Mouse (Mus musculus) ES-E14 (cell line): ENCODE data around the gene Dnah1. TPM values are rescaled to one million over a fixed set of nuclear protein-coding genes. Genes with fewer than 3 reads are reported as not detected.

Experiments
- DNase-seq: peaks from one replicate; pipeline ENCODE4 v3.0.0-alpha.2; 2013; ENCODE audit warnings: low read depth, low spot score
- H3K27ac ChIP-seq: 2 replicates; pipeline ENCODE4 v1.5.1; 2012; ENCODE audit warnings: low read depth, mild to moderate bottlenecking, low read length, moderate library complexity, mixed read lengths; ENCODE audit not compliant: poor library complexity, insufficient read depth, severe bottlenecking
- H3K36me3 ChIP-seq: 2 replicates; pipeline ENCODE4 v1.6.1; 2012; ENCODE audit warnings: mild to moderate bottlenecking, low read length, moderate library complexity, mixed read lengths; ENCODE audit not compliant: control insufficient read depth, poor library complexity, insufficient read depth, severe bottlenecking
- H3K4me1 ChIP-seq, 2 experiments: fragments of 150-350 bp in 1 of 2; sonication (generic) in 1 of 2; 2 replicates each; pipeline ENCODE4 v1.6.1; 2012; ENCODE audit warnings: low read length in 2 of 2, mild to moderate bottlenecking in 1 of 2, mixed read lengths in 1 of 2; ENCODE audit not compliant: control insufficient read depth in 2 of 2, insufficient read depth in 2 of 2, poor library complexity in 1 of 2
- H3K4me3 ChIP-seq, 2 experiments: fragments of 150-350 bp in 1 of 2; sonication (generic) in 1 of 2; 2 replicates each; pipeline ENCODE4 v1.5.1; 2012; ENCODE audit warnings: low read length in 2 of 2, low read depth in 1 of 2, mild to moderate bottlenecking in 1 of 2, mixed read lengths in 1 of 2; ENCODE audit not compliant: insufficient read depth in 1 of 2, poor library complexity in 1 of 2, severe bottlenecking in 1 of 2
- H3K9ac ChIP-seq: 2 replicates; pipeline ENCODE4 v1.6.1; 2012; ENCODE audit warnings: low read depth, mild to moderate bottlenecking, low read length, mixed read lengths; ENCODE audit not compliant: poor library complexity, insufficient read depth, severe bottlenecking
- H3K9me3 ChIP-seq: fragments of 150-350 bp; sonication (generic); 2 replicates; pipeline ENCODE4 v1.6.1; 2012; ENCODE audit warnings: low read depth, mild to moderate bottlenecking, low read length; ENCODE audit not compliant: control insufficient read depth, insufficient read depth
- CHD2 ChIP-seq: IDR thresholded peaks from 2 replicates; pipeline ENCODE4 v1.6.1; 2014; ENCODE audit warnings: mild to moderate bottlenecking, low read depth, low read length, inconsistent platforms
- HCFC1 ChIP-seq: IDR thresholded peaks from 2 replicates; pipeline ENCODE4 v1.6.1; 2012; ENCODE audit warnings: low read length, inconsistent platforms, borderline replicate concordance; ENCODE audit not compliant: insufficient read depth
- MAFK ChIP-seq: IDR thresholded peaks from 2 replicates; pipeline ENCODE4 v1.6.1; 2014; ENCODE audit warnings: mild to moderate bottlenecking, low read depth, low read length, inconsistent platforms; ENCODE audit not compliant: insufficient read depth
- ZC3H11A ChIP-seq: IDR thresholded peaks from 2 replicates; pipeline ENCODE4 v1.6.1; 2012; ENCODE audit warnings: low read depth, mild to moderate bottlenecking, inconsistent platforms, low read length, borderline replicate concordance
- ZNF384 ChIP-seq: IDR thresholded peaks from 2 replicates; pipeline ENCODE4 v1.6.1; 2012; ENCODE audit warnings: low read depth, low read length, inconsistent platforms
- in situ Hi-C, 2 experiments: fragments of 600-800 bp; cut with MboI; formaldehyde crosslinking; loops; one replicate each; pipeline ENCODE4 v1.15.1; 2025; ENCODE audit warnings: low sequenced_read_pairs in 2 of 2, inconsistent platforms in 1 of 2; ENCODE audit not compliant: unreplicated experiment in 2 of 2
- total RNA-seq: library from RNA; depleted of rRNA; stranded (reverse); fragments of 300-350 nt; gene quantifications from 2 replicates; pipeline ENCODE4 v1.2.3, GENCODE M21; 2012

The Dnah1 gene
- total RNA-seq, 1 experiment, result 0.80 TPM

DNA sequence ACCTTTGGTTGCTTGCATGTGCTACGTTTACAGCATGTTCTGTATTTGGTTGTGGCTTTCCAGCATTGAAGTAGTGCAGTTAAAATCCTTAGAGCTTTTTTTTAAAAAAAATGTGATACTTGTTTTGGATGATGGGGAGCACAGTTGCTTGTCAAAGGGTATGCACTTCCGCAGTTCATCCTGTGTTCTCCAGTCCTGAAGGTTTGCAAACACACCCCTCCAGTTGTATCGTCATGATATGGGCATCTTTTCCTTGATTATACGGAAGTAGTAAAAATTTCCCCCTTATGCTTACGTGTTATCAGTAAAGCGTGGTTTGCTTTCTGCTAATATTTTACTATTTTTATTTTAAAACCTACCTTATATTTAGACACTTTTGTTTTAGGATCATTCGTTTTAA is 13.7 kb upstream of the Dnah1 start:
- TF ChIP-seq HCFC1 (no peak), MAFK (no peak), CHD2 (no peak), ZC3H11A (no peak), ZNF384 (no peak)
- Histone ChIP-seq H3K4me1 (0 out of 4 replicates have a peak, but pooled peaks cover 1 to 2% of the 10 kb centered on the region in 2 experiments), H3K4me3 (peak overlapping the region; percentile 97 to 98), H3K27ac (no peak overlapping the region), H3K36me3 (no peaks in the 10 kb centered on the region), H3K9ac (peak overlapping the region; percentile 94; the same call in 1 of the 2 replicates), H3K9me3 (no peaks in the 10 kb centered on the region)
- DNase-seq, result no peak
- in situ Hi-C loops, result no loop called here

DNA sequence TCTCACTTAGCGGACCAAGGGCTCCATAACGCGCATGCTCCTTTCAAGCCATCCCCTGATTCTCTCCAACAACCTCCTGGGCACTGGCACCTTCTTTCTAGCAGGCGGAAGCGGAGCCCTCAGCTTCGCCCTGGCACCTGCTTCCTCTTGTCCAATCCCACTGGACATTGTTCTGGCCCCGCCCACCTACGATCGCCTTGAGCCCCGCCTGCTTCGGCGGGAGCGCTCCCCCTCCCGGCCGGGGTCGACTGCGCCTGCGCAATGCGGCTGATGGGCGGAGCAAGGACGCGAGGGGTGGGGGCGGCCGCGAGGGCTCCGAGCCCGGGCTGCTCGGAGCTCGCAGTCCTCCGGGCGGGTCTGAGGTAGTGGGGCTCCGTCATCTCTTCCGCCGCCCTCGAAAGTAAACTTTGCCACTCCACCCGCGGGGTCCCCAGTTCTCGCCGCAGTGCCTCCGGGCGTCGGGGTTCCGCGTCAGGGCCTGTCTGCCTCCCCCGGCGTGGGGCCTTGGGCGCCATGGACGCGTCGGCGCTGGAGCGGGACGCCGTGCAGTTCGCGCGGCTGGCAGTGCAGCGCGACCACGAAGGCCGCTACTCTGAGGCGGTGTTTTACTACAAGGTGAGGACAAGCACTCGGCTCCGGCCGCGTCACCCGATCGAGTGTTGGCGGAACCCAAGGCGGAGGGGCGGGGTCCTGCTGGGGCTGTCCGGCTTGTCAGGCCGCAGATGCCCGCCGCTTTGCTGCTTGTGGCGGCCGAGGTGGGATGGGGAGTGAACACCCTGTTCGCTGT is 12.9 kb upstream of the Dnah1 start, which contains the start of gene Capn7:
Capn7 (plus strand) TSS at position 270 of the 787 bp plus-strand sequence.
- H3K4me1 ChIP-seq, result 0 out of 4 replicates have a peak, but pooled peaks cover 1 to 2% of the 10 kb centered on the region in 2 experiments
- TF ChIP-seq CHD2 (no peak), HCFC1 (peak; percentile 26; the same call in 1 of the 2 replicates), ZNF384 (no peak), ZC3H11A (no peak)
- peak; percentile 98 for DNase-seq
- in situ Hi-C loops, result no loop called here
- peak within 1 kb of the TSS; percentile 94 for H3K9ac ChIP-seq
- H3K27ac ChIP-seq, result 0 out of 2 replicates have a peak within 1 kb of the TSS, but pooled peaks have one; percentile 34
- peak within 1 kb of the TSS; percentile 97 to 98 for H3K4me3 ChIP-seq
- no peaks in the 10 kb centered on the region for H3K9me3 ChIP-seq
- no peaks in the 10 kb centered on the region for H3K36me3 ChIP-seq

- no peak for DNase-seq
- in situ Hi-C loops, result no loop called here
- H3K4me1 ChIP-seq, result 0 out of 4 replicates have a peak, but pooled peaks cover 1 to 2% of the 10 kb centered on the region in 2 experiments
- H3K36me3 ChIP-seq, result no peaks in the 10 kb centered on the region
- H3K9me3 ChIP-seq, result no peaks in the 10 kb centered on the region
- peak overlapping the region in 1 of 2 experiments; percentile 98; a peak in 3 of 4 replicates for H3K4me3 ChIP-seq
- TF ChIP-seq ZNF384 (no peak), MAFK (no peak)
- H3K27ac ChIP-seq, result no peak overlapping the region
- no peak overlapping the region for H3K9ac ChIP-seq
These were observed 12.1 kb upstream of the Dnah1 start for GRCm38 (mm10) chr14:31335765-31336164.

GRCm38 (mm10) chr14:31330957-31331356 is 7.3 kb upstream of the Dnah1 start:
- TF ChIP-seq CHD2 (no peak), ZNF384 (no peak), HCFC1 (no peak), ZC3H11A (no peak), MAFK (no peak)
- Histone ChIP-seq H3K4me3 (no peak overlapping the region), H3K9ac (no peak overlapping the region), H3K36me3 (no peaks in the 10 kb centered on the region), H3K4me1 (0 out of 4 replicates have a peak, but pooled peaks cover 0 to 2% of the 10 kb centered on the region in 2 experiments), H3K27ac (no peak overlapping the region), H3K9me3 (no peaks in the 10 kb centered on the region)
- DNase-seq, result no peak
- in situ Hi-C loops, result no loop called here
